Mouse (Mus musculus): Measurements from ENCODE around the gene Atp2a2.

Atp2a2 gene

GRCm38 (mm10) chr5:122519043-122519660 is 17.1 kb upstream of the Atp2a2 start:
- no peak for DNase-seq (ENCODE audit: low spot score)

GRCm38 (mm10) chr5:122518247-122518646 is 16.2 kb upstream of the Atp2a2 start:
- DNase-seq (ENCODE audit: low spot score): no peak

- no peak for DNase-seq (ENCODE audit: low spot score)
Observed at GRCm38 (mm10) chr5:122516901-122517300, 14.9 kb upstream of the Atp2a2 start.

- no peak for DNase-seq (ENCODE audit: low spot score)
Observed at GRCm38 (mm10) chr5:122516029-122516730, 14.2 kb upstream of the Atp2a2 start.

GRCm38 (mm10) chr5:122514127-122514521 is 12.1 kb upstream of the Atp2a2 start:
- DNase-seq (ENCODE audit: low spot score): no peak

- no peak for DNase-seq (ENCODE audit: low spot score)
Observed at GRCm38 (mm10) chr5:122513421-122514126, 11.5 kb upstream of the Atp2a2 start.

GRCm38 (mm10) chr5:122512011-122512410 is 10.0 kb upstream of the Atp2a2 start:
- DNase-seq (ENCODE audit: low spot score): no peak

GRCm38 (mm10) chr5:122511405-122511804 is 9.4 kb upstream of the Atp2a2 start:
- DNase-seq (ENCODE audit: low spot score): no peak

GRCm38 (mm10) chr5:122510651-122511157 is 8.7 kb upstream of the Atp2a2 start:
- peak; percentile 62 for DNase-seq (ENCODE audit: low spot score)

- no peak for DNase-seq (ENCODE audit: low spot score)
Observed at GRCm38 (mm10) chr5:122509608-122510007, 7.6 kb upstream of the Atp2a2 start.

- DNase-seq (ENCODE audit: low spot score): no peak
Observed at GRCm38 (mm10) chr5:122508861-122509306, 6.9 kb upstream of the Atp2a2 start.

GRCm38 (mm10) chr5:122507396-122507795 is 5.4 kb upstream of the Atp2a2 start:
- DNase-seq (ENCODE audit: low spot score): no peak

GRCm38 (mm10) chr5:122506462-122506861 is 4.4 kb upstream of the Atp2a2 start:
- DNase-seq (ENCODE audit: low spot score): no peak

- DNase-seq (ENCODE audit: low spot score): no peak
Observed at GRCm38 (mm10) chr5:122505554-122505953, 3.5 kb upstream of the Atp2a2 start.

GRCm38 (mm10) chr5:122503760-122504119 is 1.7 kb upstream of the Atp2a2 start:
- DNase-seq (ENCODE audit: low spot score): no peak

GRCm38 (mm10) chr5:122503015-122503759 is 1.2 kb upstream of the Atp2a2 start:
- DNase-seq (ENCODE audit: low spot score): no peak

GRCm38 (mm10) chr5:122501101-122502076 is 636 bp downstream of the Atp2a2 start:
- DNase-seq (ENCODE audit: low spot score): peak; percentile 77

- no peak for DNase-seq (ENCODE audit: low spot score)
Observed at GRCm38 (mm10) chr5:122500563-122500962, 1.5 kb downstream of the Atp2a2 start.

- no peak for DNase-seq (ENCODE audit: low spot score)
Observed at GRCm38 (mm10) chr5:122500141-122500540, 1.9 kb downstream of the Atp2a2 start.

GRCm38 (mm10) chr5:122498046-122498445 is 4.0 kb downstream of the Atp2a2 start:
- DNase-seq (ENCODE audit: low spot score): no peak

- no peak for DNase-seq (ENCODE audit: low spot score)
Observed at GRCm38 (mm10) chr5:122496990-122497389, 5.0 kb downstream of the Atp2a2 start.
